Mouse (Mus musculus) forebrain, embryonic 14.5 days (tissue): ENCODE measurements at regions not wholly inside any gene's neighbourhood (a gene's known extent, or its start where the extent isn't known, plus 50 kb on each side); places are given as distances from the start of the nearest gene placed in this dataset.
A peak's percentile ranks its signal among the peaks of the same experiment; 100 is the strongest.

ENCODE experiments used
- ATAC-seq: fragments of 200-750 bp; cut with Nextera tagmentation; 2 replicates; pipeline ENCODE4 v1.8.0; 2017; ENCODE audit warnings: mild to moderate bottlenecking, moderate library complexity
- DNase-seq: peaks from one replicate; pipeline ENCODE4 v3.0.0-alpha.2; 2015; ENCODE audit warnings: low spot score
- H3K27ac ChIP-seq: fragments of 300-500 bp; sonication (generic); 2 replicates; pipeline ENCODE4 v1.5.1; 2014; ENCODE audit warnings: low read depth, mild to moderate bottlenecking, control low read depth, low read length, moderate library complexity
- H3K27me3 ChIP-seq: fragments of 300-500 bp; sonication (generic); replicated peaks from 2 replicates; pipeline ENCODE4 v1.6.1; 2014; ENCODE audit warnings: low read length, control low read depth, mixed read lengths; ENCODE audit not compliant: control insufficient read depth, insufficient read depth
- H3K36me3 ChIP-seq: fragments of 300-500 bp; sonication (generic); 2 replicates; pipeline ENCODE4 v1.6.1; 2014; ENCODE audit warnings: low read length, control low read depth; ENCODE audit not compliant: control insufficient read depth, insufficient read depth
- H3K4me1 ChIP-seq: fragments of 300-500 bp; sonication (generic); 2 replicates; pipeline ENCODE4 v1.6.1; 2014; ENCODE audit warnings: antibody characterized with exemption, low read length, control low read depth; ENCODE audit not compliant: control insufficient read depth, insufficient read depth
- H3K4me2 ChIP-seq: fragments of 300-500 bp; sonication (generic); 2 replicates; pipeline ENCODE4 v1.6.1; 2014; ENCODE audit warnings: mild to moderate bottlenecking, control low read depth, low read length
- H3K4me3 ChIP-seq: fragments of 300-500 bp; sonication (generic); 2 replicates; pipeline ENCODE4 v1.5.1; 2014; ENCODE audit warnings: low read depth, low read length, control low read depth
- H3K9ac ChIP-seq: fragments of 300-500 bp; sonication (generic); 2 replicates; pipeline ENCODE4 v1.6.1; 2014; ENCODE audit warnings: mild to moderate bottlenecking, low read length, control low read depth, moderate library complexity
- H3K9me3 ChIP-seq: fragments of 300-500 bp; sonication (generic); replicated peaks from 2 replicates; pipeline ENCODE4 v1.6.1; 2016; ENCODE audit warnings: low read length, control low read depth, mixed read lengths; ENCODE audit not compliant: control insufficient read depth
- WGBS: fragments of 180-500 bp; shearing (Covaris S2); extraction: QIAGEN DNeasy Blood & Tissue Kit; methylation state at CpG from one replicate; pipeline ENCODE4 v1.1.7; 2014; 5-methylcytosine and 5-hydroxymethylcytosine counted together

- H3K4me2 ChIP-seq = no peak overlapping the region
- H3K27me3 ChIP-seq = no peaks in the 10 kb centered on the region
- ATAC-seq (no peak), DNase-seq (no peak)
- H3K4me3 ChIP-seq = no peak overlapping the region
- no peaks in the 10 kb centered on the region for H3K4me1 ChIP-seq
- no peaks in the 10 kb centered on the region for H3K36me3 ChIP-seq
- H3K9ac ChIP-seq = no peak overlapping the region
- H3K9me3 ChIP-seq = no peaks in the 10 kb centered on the region
- WGBS = 95% methylated on average over 1 of the region's 1 CpGs
- no peak overlapping the region for H3K27ac ChIP-seq
Observed at GRCm38 (mm10) chr9:93420283-93420682, 878.3 kb downstream of the Plod2 start.

GRCm38 (mm10) chr9:93432335-93432734 is 890.3 kb downstream of the Plod2 start:
- peak; percentile 29 for DNase-seq

GRCm38 (mm10) chr9:93458676-93459075 is 916.7 kb downstream of the Plod2 start:
- no peaks in the 10 kb centered on the region for H3K36me3 ChIP-seq
- H3K9me3 ChIP-seq = no peaks in the 10 kb centered on the region

More at GRCm38 (mm10) chr9:93432335-93432734, 890.3 kb downstream of the Plod2 start:
- Histone ChIP-seq H3K4me3 (no peak overlapping the region), H3K4me2 (no peak overlapping the region), H3K27ac (no peak overlapping the region), H3K4me1 (no peaks in the 10 kb centered on the region), H3K9me3 (no peaks in the 10 kb centered on the region), H3K9ac (no peak overlapping the region), H3K36me3 (no peaks in the 10 kb centered on the region), H3K27me3 (no peaks in the 10 kb centered on the region)
- peak; percentile 48; the same call in 1 of the 2 replicates for ATAC-seq

More at GRCm38 (mm10) chr9:93458676-93459075, 916.7 kb downstream of the Plod2 start:
- DNase-seq = no peak
- H3K4me2 ChIP-seq = no peak overlapping the region
- no peak overlapping the region for H3K27ac ChIP-seq
- no peaks in the 10 kb centered on the region for H3K4me1 ChIP-seq
- no peak overlapping the region for H3K9ac ChIP-seq
- no peak for ATAC-seq
- no peaks in the 10 kb centered on the region for H3K27me3 ChIP-seq
- no peak overlapping the region for H3K4me3 ChIP-seq
